8 mouse cellular contexts compared by ENCODE assay signal in the genomic region with DNA sequence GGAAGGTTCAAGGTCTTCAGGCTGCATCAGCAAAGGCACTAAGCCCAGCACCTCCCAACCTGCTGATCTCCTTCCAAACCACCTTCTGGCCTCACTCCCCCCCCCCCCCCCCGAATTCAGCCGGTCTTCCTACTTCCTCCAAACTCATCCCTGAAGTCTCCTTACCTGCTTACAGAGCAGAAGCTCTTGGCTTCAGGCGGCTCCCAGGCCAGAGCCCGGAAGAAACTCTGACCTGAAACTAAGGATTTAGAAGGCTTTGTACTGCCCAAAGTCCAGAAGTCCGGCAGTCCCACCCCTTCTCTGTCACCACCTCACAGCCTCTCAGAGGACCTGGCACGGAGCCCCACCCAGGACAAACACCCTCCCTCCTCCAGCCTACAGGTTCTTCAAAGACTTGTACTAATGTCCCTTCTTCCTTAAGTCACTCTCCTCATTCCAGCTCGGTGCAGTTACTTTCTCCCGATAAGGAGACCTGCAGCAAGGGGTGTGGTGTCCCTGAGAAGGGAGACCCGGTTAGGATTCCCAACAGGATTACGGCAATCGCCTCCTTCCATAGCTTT. TPM values are rescaled to one million over a fixed set of nuclear protein-coding genes. Genes with fewer than 3 reads are reported as not detected.
DNase-seq lines count a peak whose midpoint lies in the region; ATAC-seq lines count a peak whose summit lies in the region.

No protein-coding gene starts in this region.

- peaks cover 28% of the 10 kb centered on the region for H3K36me3 ChIP-seq in embryonic facial prominence, embryonic 13.5 days
- H3K36me3 ChIP-seq in hindbrain, embryonic 12.5 days: peaks cover 33% of the 10 kb centered on the region
- peaks cover 42% of the 10 kb centered on the region for H3K36me3 ChIP-seq in limb, embryonic 15.5 days
- peaks cover 6% of the 10 kb centered on the region; the same call in 1 of the 2 replicates for H3K36me3 ChIP-seq in midbrain, embryonic 16.5 days (ENCODE audit: control insufficient read depth, insufficient read depth, low read length)

- peak overlapping the region; percentile 86 for H3K9ac ChIP-seq in embryonic facial prominence, embryonic 13.5 days
- peak overlapping the region; percentile 72 for H3K9ac ChIP-seq in hindbrain, embryonic 12.5 days
- H3K9ac ChIP-seq in limb, embryonic 15.5 days: peak overlapping the region; percentile 57
- peak overlapping the region; percentile 80 for H3K9ac ChIP-seq in midbrain, embryonic 16.5 days (ENCODE audit: low read depth, low read length)

- H3K4me3 ChIP-seq in embryonic facial prominence, embryonic 13.5 days: peak overlapping the region; percentile 77
- H3K4me3 ChIP-seq in hindbrain, embryonic 12.5 days: peak overlapping the region; percentile 77
- H3K4me3 ChIP-seq in limb, embryonic 15.5 days: peak overlapping the region; percentile 96
- peak overlapping the region; percentile 71 for H3K4me3 ChIP-seq in midbrain, embryonic 16.5 days (ENCODE audit: low read depth, low read length)

- peak overlapping the region; percentile 55 for H3K27ac ChIP-seq in embryonic facial prominence, embryonic 13.5 days
- no peak overlapping the region for H3K27ac ChIP-seq in hindbrain, embryonic 12.5 days
- H3K27ac ChIP-seq in limb, embryonic 15.5 days: peak overlapping the region; percentile 69
- H3K27ac ChIP-seq in midbrain, embryonic 16.5 days (ENCODE audit: low read length): peak overlapping the region; percentile 41; the same call in 1 of the 2 replicates

- DNase-seq in CD4-positive helper T cell, adult 2 months (ENCODE audit: low read depth, low spot score): peak; percentile 23
- peak; percentile 58 for DNase-seq in NIH3T3 (ENCODE audit: low read depth)
- no peak for DNase-seq in right cerebral cortex, postnatal 10 days (ENCODE audit: low spot score in 2 of 2)

- H3K27me3 ChIP-seq in embryonic facial prominence, embryonic 13.5 days: no peaks in the 10 kb centered on the region
- H3K27me3 ChIP-seq in hindbrain, embryonic 12.5 days: no peaks in the 10 kb centered on the region
- H3K27me3 ChIP-seq in limb, embryonic 15.5 days: no peaks in the 10 kb centered on the region
- no peaks in the 10 kb centered on the region for H3K27me3 ChIP-seq in midbrain, embryonic 16.5 days (ENCODE audit: control insufficient read depth, insufficient read depth, low read depth, low read length)

- H3K4me2 ChIP-seq in embryonic facial prominence, embryonic 13.5 days: peak overlapping the region; percentile 95
- H3K4me2 ChIP-seq in hindbrain, embryonic 12.5 days (replicated peaks): peak overlapping the region; percentile 93
- peak overlapping the region; percentile 89 for H3K4me2 ChIP-seq in limb, embryonic 15.5 days
- peak overlapping the region; percentile 84 for H3K4me2 ChIP-seq in midbrain, embryonic 16.5 days (ENCODE audit: low read length)

- WGBS in embryonic facial prominence, embryonic 13.5 days: 12% methylated on average over 11 of the region's 11 CpGs
- WGBS in hindbrain, embryonic 12.5 days: 15% methylated on average over 11 of the region's 11 CpGs
- 6% methylated on average over 11 of the region's 11 CpGs for WGBS in limb, embryonic 15.5 days
- 11% methylated on average over 11 of the region's 11 CpGs for WGBS in midbrain, embryonic 16.5 days

- H3K4me1 ChIP-seq in embryonic facial prominence, embryonic 13.5 days: peaks cover 31% of the 10 kb centered on the region
- H3K4me1 ChIP-seq in hindbrain, embryonic 12.5 days: peaks cover 28% of the 10 kb centered on the region
- peaks cover 33% of the 10 kb centered on the region for H3K4me1 ChIP-seq in limb, embryonic 15.5 days
- H3K4me1 ChIP-seq in midbrain, embryonic 16.5 days (ENCODE audit: control insufficient read depth, insufficient read depth, low read length): peaks cover 25% of the 10 kb centered on the region

- ATAC-seq in embryonic facial prominence, embryonic 13.5 days (ENCODE audit: insufficient number of reproducible peaks, insufficient read depth, low FRiP score, low TSS enrichment, low read depth): no peak
- no peak for ATAC-seq in hindbrain, embryonic 12.5 days (ENCODE audit: low FRiP score)
- no peak for ATAC-seq in limb, embryonic 15.5 days (ENCODE audit: insufficient number of reproducible peaks, low FRiP score, low TSS enrichment, low read depth)
- peak; percentile 9 for ATAC-seq in midbrain, embryonic 16.5 days
- ATAC-seq in monocyte, adult 5-6 weeks (replicated peaks; ENCODE audit: insufficient number of reproducible peaks, low FRiP score, low TSS enrichment, poor library complexity, severe bottlenecking): no peak

- no peaks in the 10 kb centered on the region for H3K9me3 ChIP-seq in embryonic facial prominence, embryonic 13.5 days
- no peaks in the 10 kb centered on the region for H3K9me3 ChIP-seq in hindbrain, embryonic 12.5 days (replicated peaks)
- H3K9me3 ChIP-seq in limb, embryonic 15.5 days: no peaks in the 10 kb centered on the region
- no peaks in the 10 kb centered on the region for H3K9me3 ChIP-seq in midbrain, embryonic 16.5 days (replicated peaks; ENCODE audit: control insufficient read depth, low read length, poor library complexity, severe bottlenecking)

RNA-seq across cellular contexts. Expression of a gene that starts 0.8 kb away (rescaled TPM):
- 21.8 and 26.3 TPM in 2 replicates for polyA plus RNA-seq in embryonic facial prominence, embryonic 13.5 days (2015; fragmentation: Nextera tagmentation; extraction: Ambion mirVana)
- 37.8 and 40.0 TPM in 2 replicates for polyA plus RNA-seq in hindbrain, embryonic 12.5 days (2016; fragmentation: Nextera tagmentation; extraction: Ambion mirVana)
- 20.5 and 22.3 TPM in 2 replicates for polyA plus RNA-seq in limb, embryonic 15.5 days (2015; fragmentation: Nextera tagmentation; extraction: Ambion mirVana)
- 32.4 and 39.7 TPM in 2 replicates for polyA plus RNA-seq in midbrain, embryonic 16.5 days (2015; fragmentation: Nextera tagmentation; extraction: Ambion mirVana)
- total RNA-seq in monocyte, adult 5-6 weeks (2017): 15.6 to 18.9 TPM (median 18.5 TPM) in 3 replicates

RNA-seq across cellular contexts. Expression of a gene that starts 1.0 kb away (rescaled TPM):
- polyA plus RNA-seq in embryonic facial prominence, embryonic 13.5 days (2015; fragmentation: Nextera tagmentation; extraction: Ambion mirVana): 92.7 and 95.4 TPM in 2 replicates
- 79.7 and 88.2 TPM in 2 replicates for polyA plus RNA-seq in hindbrain, embryonic 12.5 days (2016; fragmentation: Nextera tagmentation; extraction: Ambion mirVana)
- polyA plus RNA-seq in limb, embryonic 15.5 days (2015; fragmentation: Nextera tagmentation; extraction: Ambion mirVana): 88.4 and 91.3 TPM in 2 replicates
- 58.9 and 60.8 TPM in 2 replicates for polyA plus RNA-seq in midbrain, embryonic 16.5 days (2015; fragmentation: Nextera tagmentation; extraction: Ambion mirVana)
- total RNA-seq in monocyte, adult 5-6 weeks (2017): 26.1 to 33.3 TPM (median 28.5 TPM) in 3 replicates

RNA-seq across cellular contexts. Expression of a gene that starts 5.1 kb away (rescaled TPM):
- 57.4 and 64.1 TPM in 2 replicates for polyA plus RNA-seq in embryonic facial prominence, embryonic 13.5 days (2015; fragmentation: Nextera tagmentation; extraction: Ambion mirVana)
- polyA plus RNA-seq in hindbrain, embryonic 12.5 days (2016; fragmentation: Nextera tagmentation; extraction: Ambion mirVana): 52.1 and 53.0 TPM in 2 replicates
- 53.4 and 63.3 TPM in 2 replicates for polyA plus RNA-seq in limb, embryonic 15.5 days (2015; fragmentation: Nextera tagmentation; extraction: Ambion mirVana)
- 41.9 and 47.6 TPM in 2 replicates for polyA plus RNA-seq in midbrain, embryonic 16.5 days (2015; fragmentation: Nextera tagmentation; extraction: Ambion mirVana)
- total RNA-seq in monocyte, adult 5-6 weeks (2017): 2.0 to 3.2 TPM (median 3.2 TPM) in 3 replicates

RNA-seq across cellular contexts. Expression of a gene that starts 15.7 kb away (rescaled TPM):
- polyA plus RNA-seq in embryonic facial prominence, embryonic 13.5 days (2015; fragmentation: Nextera tagmentation; extraction: Ambion mirVana): 148 and 149 TPM in 2 replicates
- 80.9 and 81.9 TPM in 2 replicates for polyA plus RNA-seq in hindbrain, embryonic 12.5 days (2016; fragmentation: Nextera tagmentation; extraction: Ambion mirVana)
- 122 and 123 TPM in 2 replicates for polyA plus RNA-seq in limb, embryonic 15.5 days (2015; fragmentation: Nextera tagmentation; extraction: Ambion mirVana)
- polyA plus RNA-seq in midbrain, embryonic 16.5 days (2015; fragmentation: Nextera tagmentation; extraction: Ambion mirVana): 26.9 and 28.8 TPM in 2 replicates
- total RNA-seq in monocyte, adult 5-6 weeks (2017): not detected in 3 replicates

RNA-seq across cellular contexts. Expression of a gene that starts 29.2 kb away (rescaled TPM):
- polyA plus RNA-seq in embryonic facial prominence, embryonic 13.5 days (2015; fragmentation: Nextera tagmentation; extraction: Ambion mirVana): 72.3 and 75.6 TPM in 2 replicates
- polyA plus RNA-seq in hindbrain, embryonic 12.5 days (2016; fragmentation: Nextera tagmentation; extraction: Ambion mirVana): 54.2 and 61.8 TPM in 2 replicates
- 64.6 and 66.9 TPM in 2 replicates for polyA plus RNA-seq in limb, embryonic 15.5 days (2015; fragmentation: Nextera tagmentation; extraction: Ambion mirVana)
- polyA plus RNA-seq in midbrain, embryonic 16.5 days (2015; fragmentation: Nextera tagmentation; extraction: Ambion mirVana): 51.8 and 52.4 TPM in 2 replicates
- total RNA-seq in monocyte, adult 5-6 weeks (2017): 52.8 to 99.5 TPM (median 65.5 TPM) in 3 replicates

Comparison
In these comparisons a context has a peak if more than half of its experiments do, and no peak if none do; other contexts are left out.
1. DNase-seq: peak in CD4-positive helper T cell, adult 2 months (single experiment) and NIH3T3 (single experiment); none in right cerebral cortex, postnatal 10 days (0 of 2).
2. Peak in every context shown above with its lines, with median percentiles within 50 percentile points of each other: H3K4me2 ChIP-seq, H3K4me3 ChIP-seq and H3K9ac ChIP-seq.